Mouse (Mus musculus) heart, embryonic 10.5 days (tissue): ENCODE data around the gene Rnf181. TPM values are rescaled to one million over a fixed set of nuclear protein-coding genes. Genes with fewer than 3 reads are reported as not detected.

Experiments used
- DNase-seq: peaks from one replicate; pipeline ENCODE4 v3.0.0-alpha.2; 2017; ENCODE audit warnings: low spot score
- H3K27ac ChIP-seq: fragments of 300-500 bp; sonication (generic); 2 replicates; pipeline ENCODE4 v1.5.1; 2016; ENCODE audit warnings: mild to moderate bottlenecking
- H3K27me3 ChIP-seq: fragments of 300-500 bp; sonication (generic); 2 replicates; pipeline ENCODE4 v1.6.1; 2016; ENCODE audit warnings: mild to moderate bottlenecking; ENCODE audit not compliant: poor library complexity, insufficient read depth, severe bottlenecking
- H3K36me3 ChIP-seq: fragments of 300-500 bp; sonication (generic); 2 replicates; pipeline ENCODE4 v1.6.1; 2016; ENCODE audit warnings: mild to moderate bottlenecking, moderate library complexity
- H3K4me1 ChIP-seq: fragments of 300-500 bp; sonication (generic); 2 replicates; pipeline ENCODE4 v1.6.1; 2016; ENCODE audit warnings: mild to moderate bottlenecking
- H3K4me3 ChIP-seq: fragments of 300-500 bp; sonication (generic); 2 replicates; pipeline ENCODE4 v1.5.1; 2016; ENCODE audit warnings: mild to moderate bottlenecking, moderate library complexity
- H3K9me3 ChIP-seq: fragments of 300-500 bp; sonication (generic); 2 replicates; pipeline ENCODE4 v1.6.1; 2016; ENCODE audit warnings: mild to moderate bottlenecking, moderate library complexity
- WGBS: fragments of 180-500 bp; shearing (Covaris S2); methylation state at CpG from one replicate; pipeline ENCODE4 v1.1.7; 2016; 5-methylcytosine and 5-hydroxymethylcytosine counted together
- polyA plus RNA-seq: library from polyadenylated mRNA; unstranded; fragments of >200 nt; fragmentation: Nextera tagmentation; extraction: Ambion mirVana; gene quantifications from 2 replicates; pipeline ENCODE4 v1.2.1, GENCODE M21; 2016

Gene Rnf181
- polyA plus RNA-seq, 1 experiment from 2014 or later, result 127 TPM

GRCm38 (mm10) chr6:72326274-72326673 is 40.5 kb downstream of the Rnf181 start:
- Histone ChIP-seq H3K27me3 (no peaks in the 10 kb centered on the region), H3K36me3 (peaks cover 94% of the 10 kb centered on the region), H3K27ac (no peak overlapping the region), H3K4me1 (no peaks in the 10 kb centered on the region), H3K4me3 (no peak overlapping the region), H3K9me3 (no peaks in the 10 kb centered on the region)
- DNase-seq, result no peak
- WGBS, result 75% methylated on average over 6 of the region's 6 CpGs

GRCm38 (mm10) chr6:72323786-72324508 is 42.8 kb downstream of the Rnf181 start:
- whole genome bisulfite sequencing, result 81% methylated on average over 6 of the region's 6 CpGs

GRCm38 (mm10) chr6:72322936-72323335 is 43.8 kb downstream of the Rnf181 start:
- no peaks in the 10 kb centered on the region for H3K9me3 ChIP-seq
- no peaks in the 10 kb centered on the region for H3K4me1 ChIP-seq
- no peak overlapping the region for H3K4me3 ChIP-seq
- DNase-seq, result no peak
- no peak overlapping the region for H3K27ac ChIP-seq
- 94% methylated on average over 3 of the region's 3 CpGs for WGBS
- no peaks in the 10 kb centered on the region for H3K27me3 ChIP-seq
- peaks cover 96% of the 10 kb centered on the region for H3K36me3 ChIP-seq

More at GRCm38 (mm10) chr6:72323786-72324508, 42.8 kb downstream of the Rnf181 start:
- no peaks in the 10 kb centered on the region for H3K4me1 ChIP-seq
- H3K4me3 ChIP-seq, result no peak overlapping the region
- DNase-seq, result no peak
- no peaks in the 10 kb centered on the region for H3K9me3 ChIP-seq
- no peaks in the 10 kb centered on the region for H3K27me3 ChIP-seq
- no peak overlapping the region for H3K27ac ChIP-seq
- H3K36me3 ChIP-seq, result peaks cover 96% of the 10 kb centered on the region

GRCm38 (mm10) chr6:72319019-72319418 is 47.7 kb downstream of the Rnf181 start:
- Histone ChIP-seq H3K9me3 (no peaks in the 10 kb centered on the region), H3K36me3 (peaks cover 74% of the 10 kb centered on the region), H3K4me3 (no peak overlapping the region), H3K27ac (no peak overlapping the region), H3K27me3 (no peaks in the 10 kb centered on the region), H3K4me1 (peaks cover 8% of the 10 kb centered on the region)
- 80% methylated on average over 11 of the region's 11 CpGs for WGBS
- no peak for DNase-seq

- WGBS, result 74% methylated on average over 5 of the region's 5 CpGs
- H3K27ac ChIP-seq, result no peak overlapping the region
- no peaks in the 10 kb centered on the region for H3K9me3 ChIP-seq
- DNase-seq, result no peak
- peaks cover 68% of the 10 kb centered on the region for H3K36me3 ChIP-seq
- peaks cover 14% of the 10 kb centered on the region for H3K4me1 ChIP-seq
- H3K27me3 ChIP-seq, result no peaks in the 10 kb centered on the region
- no peak overlapping the region for H3K4me3 ChIP-seq
Observed at GRCm38 (mm10) chr6:72318440-72318839, 48.3 kb downstream of the Rnf181 start.

GRCm38 (mm10) chr6:72316044-72316443 is 50.7 kb downstream of the Rnf181 start:
- H3K9me3 ChIP-seq, result no peaks in the 10 kb centered on the region
- peaks cover 56% of the 10 kb centered on the region for H3K36me3 ChIP-seq
- WGBS, result 38% methylated on average over 1 of the region's 1 CpGs
- no peak overlapping the region for H3K4me3 ChIP-seq
- peak overlapping the region; percentile 56; the same call in 1 of the 2 replicates for H3K27ac ChIP-seq
- no peak for DNase-seq
- H3K4me1 ChIP-seq, result peaks cover 29% of the 10 kb centered on the region
- no peaks in the 10 kb centered on the region for H3K27me3 ChIP-seq

- no peaks in the 10 kb centered on the region for H3K9me3 ChIP-seq
- WGBS, result 70% methylated on average over 2 of the region's 2 CpGs
- no peak overlapping the region for H3K4me3 ChIP-seq
- peak overlapping the region; percentile 53; the same call in 1 of the 2 replicates for H3K27ac ChIP-seq
- no peaks in the 10 kb centered on the region for H3K27me3 ChIP-seq
- peaks cover 29% of the 10 kb centered on the region for H3K4me1 ChIP-seq
- peaks cover 50% of the 10 kb centered on the region for H3K36me3 ChIP-seq
- DNase-seq, result no peak
Observed at GRCm38 (mm10) chr6:72315384-72315783, 51.4 kb downstream of the Rnf181 start.

- no peak for DNase-seq
- H3K27me3 ChIP-seq, result no peaks in the 10 kb centered on the region
- peak overlapping the region; percentile 27 for H3K4me3 ChIP-seq
- H3K36me3 ChIP-seq, result peaks cover 29% of the 10 kb centered on the region
- peaks cover 29% of the 10 kb centered on the region for H3K4me1 ChIP-seq
- WGBS, result 54% methylated on average over 11 of the region's 11 CpGs
- peak overlapping the region; percentile 86 for H3K27ac ChIP-seq
- H3K9me3 ChIP-seq, result no peaks in the 10 kb centered on the region
Observed at GRCm38 (mm10) chr6:72313124-72313867, 53.5 kb downstream of the Rnf181 start.

GRCm38 (mm10) chr6:72312198-72312597 is 54.6 kb downstream of the Rnf181 start:
- WGBS, result 87% methylated on average over 3 of the region's 3 CpGs
- no peak for DNase-seq
- H3K36me3 ChIP-seq, result peaks cover 18% of the 10 kb centered on the region
- H3K4me3 ChIP-seq, result no peak overlapping the region
- H3K27me3 ChIP-seq, result no peaks in the 10 kb centered on the region
- H3K9me3 ChIP-seq, result no peaks in the 10 kb centered on the region
- peak overlapping the region; percentile 86; the same call in 1 of the 2 replicates for H3K27ac ChIP-seq
- peaks cover 29% of the 10 kb centered on the region for H3K4me1 ChIP-seq

Other genes starting within 250 kb of the Rnf181 start
- gene Atoh8, start 131.4 kb downstream of the Rnf181 start, polyA plus RNA-seq, result 10.9 and 15.7 TPM in 2 replicates
- gene Sftpb, start 62.3 kb downstream of the Rnf181 start, polyA plus RNA-seq, result 0.12 and 0.30 TPM in 2 replicates
- 43.5 and 53.9 TPM in 2 replicates for gene Usp39, start 21.8 kb downstream of the Rnf181 start, polyA plus RNA-seq
- gene 0610030E20Rik, start 19.6 kb downstream of the Rnf181 start, polyA plus RNA-seq, result 17.3 and 24.9 TPM in 2 replicates
- gene Tmem150a, start 11.5 kb downstream of the Rnf181 start, polyA plus RNA-seq, result 15.7 and 24.9 TPM in 2 replicates
- gene Vamp5, start 13.5 kb upstream of the Rnf181 start, polyA plus RNA-seq, result 40.5 and 44.7 TPM in 2 replicates
- 130 and 137 TPM in 2 replicates for gene Vamp8, start 23.7 kb upstream of the Rnf181 start, polyA plus RNA-seq
- 28.6 and 29.2 TPM in 2 replicates for gene Ggcx, start 47.4 kb upstream of the Rnf181 start, polyA plus RNA-seq
- gene Mat2a, start 72.6 kb upstream of the Rnf181 start, polyA plus RNA-seq, result 353 and 387 TPM in 2 replicates
- gene Sh2d6, start 154.8 kb upstream of the Rnf181 start, polyA plus RNA-seq, result 0.15 TPM in 1 of 2 replicates, not detected in the other
- 23.2 and 23.8 TPM in 2 replicates for gene Capg, start 177.4 kb upstream of the Rnf181 start, polyA plus RNA-seq
- 12.9 and 13.3 TPM in 2 replicates for gene Elmod3, start 231.5 kb upstream of the Rnf181 start, polyA plus RNA-seq
- gene Retsat, start 231.5 kb upstream of the Rnf181 start, polyA plus RNA-seq, result 13.5 and 17.0 TPM in 2 replicates